Mouse (Mus musculus) retina, embryonic 14.5 days (tissue): ENCODE measurements around the gene Timeless.
"Not testable (repeated sequence)": the region's sequence is repeated elsewhere in the genome, so short reads cannot be mapped to it uniquely, and the experiment has no call there.

Experiments
- DNase-seq: peaks from one replicate; pipeline ENCODE4 v3.0.0-alpha.2; 2015; ENCODE audit warnings: low spot score

Gene Timeless

GRCm38 (mm10) chr10:128231697-128232419, at the start of gene Timeless:
Gene Timeless, plus strand, starts transcription at chr10:128232065.
- DNase-seq: peak; percentile 87

- DNase-seq: no peak
These were observed 47.6 kb upstream of the Timeless start for GRCm38 (mm10) chr10:128184296-128184695.

- no peak for DNase-seq
These were observed 46.5 kb upstream of the Timeless start for GRCm38 (mm10) chr10:128185277-128185940.

GRCm38 (mm10) chr10:128185959-128186358, 45.9 kb upstream of the Timeless start:
- DNase-seq: peak; percentile 88

GRCm38 (mm10) chr10:128187181-128187605, 44.7 kb upstream of the Timeless start:
- DNase-seq: no peak

- DNase-seq: peak; percentile 90
These were observed 43.5 kb upstream of the Timeless start for GRCm38 (mm10) chr10:128188242-128188877.

- DNase-seq: no peak
These were observed 40.4 kb upstream of the Timeless start for GRCm38 (mm10) chr10:128191472-128191871.

GRCm38 (mm10) chr10:128192030-128192766, 39.7 kb upstream of the Timeless start:
- DNase-seq: not testable (repeated sequence)

GRCm38 (mm10) chr10:128193113-128193512, 38.8 kb upstream of the Timeless start:
- no peak for DNase-seq

GRCm38 (mm10) chr10:128194024-128194550, 37.8 kb upstream of the Timeless start, which contains the start of gene Gls2:
Gene Gls2, plus strand, starts transcription at chr10:128194457.
- peak; percentile 95 for DNase-seq

GRCm38 (mm10) chr10:128194551-128195461, 37.1 kb upstream of the Timeless start:
- DNase-seq: peak; percentile 69

GRCm38 (mm10) chr10:128201856-128202255, 30.0 kb upstream of the Timeless start:
- no peak for DNase-seq

- DNase-seq: no peak
These were observed 26.9 kb upstream of the Timeless start for GRCm38 (mm10) chr10:128204941-128205340.

- DNase-seq: no peak
These were observed 23.5 kb upstream of the Timeless start for GRCm38 (mm10) chr10:128208326-128208725.

- DNase-seq: no peak
These were observed 22.4 kb upstream of the Timeless start for GRCm38 (mm10) chr10:128209311-128210009.

- no peak for DNase-seq
These were observed 21.7 kb upstream of the Timeless start for GRCm38 (mm10) chr10:128210131-128210530.

- DNase-seq: no peak
These were observed 20.9 kb upstream of the Timeless start for GRCm38 (mm10) chr10:128210954-128211353.

GRCm38 (mm10) chr10:128211390-128212108, 20.3 kb upstream of the Timeless start, which contains the start of gene Spryd4:
Gene Spryd4, minus strand, starts transcription at chr10:128211807.
- DNase-seq: peak; percentile 95

- DNase-seq: no peak
These were observed 19.7 kb upstream of the Timeless start for GRCm38 (mm10) chr10:128212148-128212547.
